Mouse (Mus musculus): ENCODE measurements at regions not wholly inside any gene's neighbourhood (a gene's known extent, or its start where the extent isn't known, plus 50 kb on each side); places are given as distances from the start of the nearest gene placed in this dataset.

- no peaks in the 10 kb centered on the region for H3K79me2 ChIP-seq (ENCODE audit: control insufficient read depth, insufficient read depth, low read length, poor library complexity)
- H3K27ac ChIP-seq (ENCODE audit: control insufficient read depth, low read depth, low read length): no peak overlapping the region
- no peak overlapping the region for H3K9ac ChIP-seq (ENCODE audit: control insufficient read depth, low read depth, low read length, poor library complexity, severe bottlenecking)
- H3K4me1 ChIP-seq (ENCODE audit: control insufficient read depth in 1 of 2, insufficient read depth in 2 of 2, low read length in 2 of 2): no peaks in the 10 kb centered on the region
- H3K9me3 ChIP-seq (replicated peaks; ENCODE audit: insufficient read depth, low read length): no peaks in the 10 kb centered on the region
- H3K27me3 ChIP-seq (ENCODE audit: control insufficient read depth in 1 of 2, insufficient read depth in 2 of 2, low read length in 2 of 2): no peaks in the 10 kb centered on the region
- H3K4me3 ChIP-seq (ENCODE audit: control insufficient read depth in 1 of 2, insufficient read depth in 1 of 2, low read depth in 2 of 2, low read length in 2 of 2): no peak overlapping the region
- DNase-seq (ENCODE audit: low read depth, low spot score): no peak
- TF ChIP-seq GATA1 (IDR thresholded peaks at IDR 0.05; ENCODE audit: low read depth, low read length) (no peak), E2F4 (IDR thresholded peaks at IDR 0.05; ENCODE audit: borderline replicate concordance, low read depth, low read length) (no peak), MYC (IDR thresholded peaks at IDR 0.05; ENCODE audit: low read depth, low read length) (no peak), USF2 (IDR thresholded peaks at IDR 0.05; ENCODE audit: borderline replicate concordance in 1 of 2, insufficient read depth in 1 of 2, low read depth in 1 of 2, low read length in 2 of 2) (no peak), JUND (IDR thresholded peaks at IDR 0.05; ENCODE audit: low read depth, low read length) (no peak), KAT2A (conservative IDR thresholded peaks at IDR 0.05; ENCODE audit: low read depth, low read length) (no peak), ETS1 (IDR thresholded peaks at IDR 0.05; ENCODE audit: low read depth, low read length) (no peak), RAD21 (IDR thresholded peaks at IDR 0.05; ENCODE audit: low read depth, low read length) (no peak), MYB (IDR thresholded peaks at IDR 0.05; ENCODE audit: low read depth, low read length) (no peak), ZNF384 (IDR thresholded peaks at IDR 0.05; ENCODE audit: low read depth, low read length) (no peak), TAL1 (IDR thresholded peaks at IDR 0.05; ENCODE audit: low read length) (no peak), CHD2 (IDR thresholded peaks at IDR 0.05; ENCODE audit: low read length) (no peak), SMC3 (IDR thresholded peaks at IDR 0.05; ENCODE audit: low read depth, low read length) (no peak), MAFK (IDR thresholded peaks at IDR 0.05; ENCODE audit: borderline replicate concordance, low read depth, low read length) (no peak), POLR2AphosphoS5 (IDR thresholded peaks at IDR 0.05; ENCODE audit: borderline replicate concordance, low read depth, low read length) (no peak), EP300 (IDR thresholded peaks at IDR 0.05; ENCODE audit: low read depth in 1 of 2, low read length in 2 of 2) (no peak), UBTF (IDR thresholded peaks at IDR 0.05; ENCODE audit: borderline replicate concordance, insufficient read depth, low read depth, low read length) (no peak), POLR2AphosphoS2 (IDR thresholded peaks at IDR 0.05; ENCODE audit: low read length) (no peak), MXI1 (IDR thresholded peaks at IDR 0.05; ENCODE audit: low read depth, low read length) (no peak)
- no peaks in the 10 kb centered on the region for H3K36me3 ChIP-seq (ENCODE audit: control insufficient read depth in 1 of 2, insufficient read depth in 2 of 2, low read length in 2 of 2)
Measured at GRCm38 (mm10) chr4:125189971-125190370, 62.3 kb upstream of the Zc3h12a start.

GRCm38 (mm10) chr4:125186246-125186645 lies 58.6 kb upstream of the Zc3h12a start:
- Histone ChIP-seq H3K4me1 (ENCODE audit: control insufficient read depth in 1 of 2, insufficient read depth in 2 of 2, low read length in 2 of 2) (no peaks in the 10 kb centered on the region), H3K36me3 (ENCODE audit: control insufficient read depth in 1 of 2, insufficient read depth in 2 of 2, low read length in 2 of 2) (no peaks in the 10 kb centered on the region), H3K9ac (ENCODE audit: control insufficient read depth, low read depth, low read length, poor library complexity, severe bottlenecking) (no peak overlapping the region), H3K27me3 (ENCODE audit: control insufficient read depth in 1 of 2, insufficient read depth in 2 of 2, low read length in 2 of 2) (no peaks in the 10 kb centered on the region), H3K9me3 (replicated peaks; ENCODE audit: insufficient read depth, low read length) (no peaks in the 10 kb centered on the region), H3K79me2 (ENCODE audit: control insufficient read depth, insufficient read depth, low read length, poor library complexity) (no peaks in the 10 kb centered on the region), H3K27ac (ENCODE audit: control insufficient read depth, low read depth, low read length) (no peak overlapping the region), H3K4me3 (ENCODE audit: control insufficient read depth in 1 of 2, insufficient read depth in 1 of 2, low read depth in 2 of 2, low read length in 2 of 2) (no peak overlapping the region)
- no peak for DNase-seq (ENCODE audit: low read depth, low spot score)
- no peak for TF ChIP-seq TCF12 (IDR thresholded peaks at IDR 0.05; ENCODE audit: low read depth, low read length)
- no peak for TF ChIP-seq JUND (IDR thresholded peaks at IDR 0.05; ENCODE audit: low read depth, low read length)
- TF ChIP-seq GATA1 (IDR thresholded peaks at IDR 0.05; ENCODE audit: low read depth, low read length): no peak
- TF ChIP-seq MYC (IDR thresholded peaks at IDR 0.05; ENCODE audit: low read depth, low read length): no peak
- no peak for TF ChIP-seq ZNF384 (IDR thresholded peaks at IDR 0.05; ENCODE audit: low read depth, low read length)
- no peak for TF ChIP-seq POLR2AphosphoS2 (IDR thresholded peaks at IDR 0.05; ENCODE audit: low read length)
- no peak for TF ChIP-seq BHLHE40 (IDR thresholded peaks at IDR 0.05; ENCODE audit: borderline replicate concordance, low read depth, low read length)
- TF ChIP-seq MAZ (IDR thresholded peaks at IDR 0.05; ENCODE audit: low read depth, low read length): no peak
- no peak for TF ChIP-seq CHD2 (IDR thresholded peaks at IDR 0.05; ENCODE audit: low read length)
- TF ChIP-seq RAD21 (IDR thresholded peaks at IDR 0.05; ENCODE audit: low read depth, low read length): no peak
- TF ChIP-seq CHD1 (IDR thresholded peaks at IDR 0.05; ENCODE audit: low read depth, low read length): no peak
- TF ChIP-seq E2F4 (IDR thresholded peaks at IDR 0.05; ENCODE audit: borderline replicate concordance, low read depth, low read length): no peak
- TF ChIP-seq TAL1 (IDR thresholded peaks at IDR 0.05; ENCODE audit: low read length): no peak
- no peak for TF ChIP-seq EP300 (IDR thresholded peaks at IDR 0.05; ENCODE audit: low read depth in 1 of 2, low read length in 2 of 2)
- TF ChIP-seq MAX (IDR thresholded peaks at IDR 0.05; ENCODE audit: low read length): no peak
- TF ChIP-seq MYB (IDR thresholded peaks at IDR 0.05; ENCODE audit: low read depth, low read length): no peak
- no peak for TF ChIP-seq ELF1 (IDR thresholded peaks at IDR 0.05; ENCODE audit: low read depth, low read length)
- no peak for TF ChIP-seq USF1 (IDR thresholded peaks at IDR 0.05; ENCODE audit: low read depth, low read length)
- TF ChIP-seq RCOR1 (IDR thresholded peaks at IDR 0.05; ENCODE audit: low read depth, low read length): no peak
